Mouse (Mus musculus) thymus, postnatal 25 days (tissue): Measurements from ENCODE around the gene Sox8.

Experiments
- DNase-seq: peaks from one replicate; pipeline ENCODE4 v3.0.0; 2022

Gene Sox8

GRCm38 (mm10) chr17:25555666-25556629 is 14.5 kb downstream of the Sox8 start:
- no peak for DNase-seq

- no peak for DNase-seq
Observed at GRCm38 (mm10) chr17:25555159-25555558, 15.3 kb downstream of the Sox8 start.

- DNase-seq, result no peak
Observed at GRCm38 (mm10) chr17:25551313-25551712, 19.2 kb downstream of the Sox8 start.

DNA sequence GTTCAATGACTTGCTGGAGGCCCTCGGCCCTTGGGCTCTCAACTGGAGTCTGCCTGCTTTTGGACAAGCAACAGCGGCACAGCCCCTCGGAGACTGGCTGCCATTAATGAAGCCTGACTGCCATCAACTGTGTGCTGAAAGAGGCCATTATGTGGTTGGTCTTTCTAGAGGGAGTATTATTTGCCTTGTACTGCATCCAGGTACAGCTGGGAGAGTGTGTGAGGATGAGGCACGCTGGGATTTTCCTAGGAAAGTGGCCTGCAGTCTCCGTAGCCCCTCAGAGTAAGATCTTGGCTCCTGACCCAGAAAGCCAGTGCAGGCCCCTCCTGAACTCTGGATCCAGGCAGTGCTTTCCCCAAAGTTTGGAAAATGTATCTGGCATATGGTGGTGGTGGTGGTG is 20.5 kb downstream of the Sox8 start:
- no peak for DNase-seq

DNA sequence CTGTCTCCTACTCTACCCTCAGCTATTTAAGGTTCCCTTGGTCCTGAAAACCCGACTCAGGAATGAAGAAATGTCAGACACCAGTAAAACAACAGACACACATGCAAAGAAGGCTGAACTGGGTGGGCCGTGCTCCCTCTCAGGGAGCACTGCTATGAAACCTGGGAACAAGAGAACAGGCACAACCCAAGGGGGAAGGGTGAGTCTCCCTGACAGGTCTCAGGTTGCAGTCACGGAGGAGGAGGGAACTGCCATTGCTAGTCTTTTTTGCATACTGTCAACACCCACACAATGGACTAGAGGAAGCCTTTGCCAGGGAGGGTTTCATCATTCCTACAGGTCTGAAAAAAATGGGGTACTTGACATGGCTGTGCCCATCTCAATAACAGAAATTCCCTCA is 23.5 kb downstream of the Sox8 start:
- no peak for DNase-seq

DNA sequence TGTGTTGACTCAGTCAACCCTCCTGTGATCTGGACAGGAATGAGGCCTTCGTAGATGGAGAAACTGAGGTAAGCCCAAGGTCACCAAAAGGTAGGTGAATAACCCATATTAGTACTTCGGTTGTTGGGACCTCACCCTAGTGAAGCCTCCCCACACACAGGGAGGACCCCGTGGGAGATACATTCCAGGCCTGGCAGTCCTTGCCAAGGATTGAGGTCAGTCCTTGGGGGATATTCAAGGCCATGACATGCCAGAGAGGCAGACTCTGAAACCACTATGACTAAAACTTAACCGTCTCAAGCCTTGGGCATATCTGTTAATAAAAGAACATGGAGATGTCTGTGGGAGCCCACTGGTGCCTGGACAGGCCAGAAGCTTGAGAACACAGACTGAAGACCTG is 28.7 kb downstream of the Sox8 start:
- no peak for DNase-seq

DNA sequence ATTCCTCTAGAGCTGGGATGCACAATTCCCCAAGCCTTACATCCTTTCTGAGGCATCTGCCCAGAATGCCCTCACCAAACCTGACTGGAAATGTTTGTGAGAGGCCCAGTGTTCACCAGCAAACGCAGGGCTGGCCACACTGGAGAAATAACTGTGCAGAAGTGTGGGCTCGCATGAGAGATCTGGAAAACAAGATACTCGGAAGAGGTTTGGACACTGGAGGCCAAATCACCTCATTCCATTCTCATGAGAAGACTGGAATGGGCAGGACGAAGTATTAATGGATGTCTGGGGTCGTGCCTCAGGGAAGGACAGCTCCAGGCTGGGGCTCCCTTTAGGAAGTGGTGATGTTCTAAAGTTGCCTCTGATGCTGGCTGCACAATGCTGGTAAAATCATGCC is 29.8 kb downstream of the Sox8 start:
- DNase-seq, result no peak

DNA sequence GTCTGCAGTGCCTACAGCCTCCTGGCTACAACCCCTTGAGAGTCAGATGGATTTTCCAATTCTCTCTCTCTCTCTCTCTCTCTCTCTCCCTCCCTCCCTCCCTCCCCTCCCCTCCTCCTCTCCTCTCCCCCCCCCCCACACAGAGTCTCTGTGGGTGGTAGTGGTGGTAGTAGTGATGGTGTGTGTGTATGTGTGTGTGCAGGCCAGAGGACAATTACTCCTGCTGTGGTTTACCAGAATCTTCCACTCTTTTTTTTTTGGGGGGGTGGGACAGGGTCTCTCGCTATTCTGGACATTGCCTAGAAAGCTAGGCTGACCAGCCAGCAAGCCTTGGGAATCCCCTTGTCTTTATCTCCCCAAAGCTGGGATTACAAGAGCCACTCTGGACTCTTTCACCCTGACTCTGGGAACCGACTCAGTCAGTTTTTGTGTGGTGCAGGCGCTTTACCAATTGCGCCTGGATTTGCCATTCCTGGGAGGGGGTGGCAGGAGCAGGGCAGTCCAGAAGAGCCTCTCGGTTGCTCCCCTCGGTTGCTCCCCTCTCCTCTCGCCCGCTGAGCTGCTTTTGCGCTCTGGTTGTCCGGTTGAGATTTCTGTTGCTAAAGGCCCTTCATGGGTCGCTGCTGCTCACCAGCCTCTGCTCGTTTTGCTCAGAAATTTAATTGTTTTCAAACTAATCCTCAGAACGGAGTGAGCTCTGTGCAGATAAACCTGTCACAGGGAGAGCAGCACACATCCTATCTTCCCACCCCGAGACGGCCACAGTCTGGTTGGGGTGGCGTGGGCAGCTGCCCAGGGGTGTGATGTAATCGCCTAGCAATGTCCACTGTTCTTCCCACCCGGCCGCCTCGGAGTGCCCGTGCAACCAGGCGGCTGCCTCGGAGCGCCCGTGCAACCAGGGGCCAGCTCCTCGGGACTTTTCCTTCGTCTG is 31.3 kb downstream of the Sox8 start:
- DNase-seq, result no peak

- no peak for DNase-seq
Observed at GRCm38 (mm10) chr17:25530357-25531022, 40.0 kb downstream of the Sox8 start.

DNA sequence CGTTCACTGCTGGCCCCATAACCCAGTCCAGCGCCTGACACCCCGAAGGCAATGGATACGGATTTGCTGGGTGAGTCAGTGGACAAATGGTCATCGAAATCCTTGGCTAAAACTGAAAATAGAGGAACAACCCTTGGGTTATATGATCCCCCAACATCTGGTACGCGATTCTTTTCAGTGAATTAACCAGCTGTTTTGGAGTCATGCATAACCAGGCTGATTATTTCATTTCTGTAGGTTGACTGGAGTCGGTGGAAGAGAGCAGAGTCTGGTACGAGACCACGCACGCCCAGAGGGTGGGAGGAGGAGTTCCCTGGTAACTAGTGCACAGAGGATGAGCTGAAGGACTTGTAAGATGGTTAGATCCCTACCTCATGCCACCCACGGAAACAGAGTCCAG is 48.4 kb downstream of the Sox8 start:
- no peak for DNase-seq

GRCm38 (mm10) chr17:25520492-25520891 is 50.0 kb downstream of the Sox8 start:
- no peak for DNase-seq

DNA sequence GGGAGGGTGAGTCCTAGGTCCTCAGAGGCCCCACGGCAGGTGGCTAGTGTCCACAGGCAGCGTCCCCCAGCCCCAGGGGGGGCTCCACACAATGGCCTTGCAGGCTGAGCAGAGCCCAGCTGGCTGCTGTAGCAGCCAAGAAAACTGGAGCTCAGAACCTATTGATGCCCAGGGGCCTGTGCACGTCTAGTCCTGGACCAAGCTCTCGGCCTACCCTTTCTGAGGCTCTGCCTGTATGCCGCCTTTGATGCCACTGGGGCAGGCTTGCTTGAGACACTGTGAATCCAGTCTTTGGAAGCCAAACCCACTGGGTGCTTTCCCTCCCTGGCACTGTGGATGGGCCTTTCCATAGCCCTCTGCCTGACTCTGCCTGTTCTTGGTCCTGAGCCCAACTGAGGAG is 51.0 kb downstream of the Sox8 start:
- no peak for DNase-seq

DNA sequence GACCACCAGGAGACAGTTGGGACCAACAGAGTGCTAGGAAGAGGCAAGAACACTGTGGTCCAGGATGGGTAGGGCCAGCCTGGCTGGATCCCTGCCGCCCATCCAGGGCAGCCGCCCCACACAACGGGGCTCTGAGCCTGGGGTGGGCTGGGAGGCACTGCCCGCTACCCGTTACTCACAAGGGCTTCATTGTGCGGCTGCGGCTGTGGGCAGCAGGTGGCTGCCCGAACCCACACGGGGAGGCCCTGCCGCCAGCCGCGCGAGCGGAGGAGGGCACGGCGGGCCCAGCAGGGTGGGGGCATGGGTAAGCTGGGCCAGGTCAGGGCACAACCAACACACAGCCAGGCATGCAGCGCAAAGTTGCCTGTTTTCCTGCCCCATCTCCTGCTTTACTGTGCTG is 52.3 kb downstream of the Sox8 start:
- no peak for DNase-seq

DNA sequence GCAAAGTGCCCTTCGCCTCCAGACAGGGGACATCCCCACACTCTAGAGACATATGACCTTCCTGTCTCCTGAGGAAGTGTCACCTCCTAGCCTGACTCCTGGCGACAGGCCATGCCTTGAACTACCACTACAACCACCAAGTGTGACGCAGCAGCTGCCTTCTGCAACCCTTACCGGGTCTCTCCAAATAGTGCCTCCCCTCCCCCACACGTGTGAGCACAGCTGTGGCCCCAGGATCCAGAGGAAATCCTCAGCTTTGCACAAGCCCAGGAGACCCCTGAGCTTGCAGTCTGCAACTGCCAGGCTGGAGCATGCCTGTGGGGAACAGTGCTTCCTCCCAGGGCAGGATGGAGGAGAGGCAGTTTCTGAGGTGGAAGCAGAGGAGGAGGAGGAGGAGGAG is 54.2 kb downstream of the Sox8 start:
- no peak for DNase-seq
